Mouse (Mus musculus): ENCODE measurements around the gene Cyb561a3.

Cyb561a3 gene

GRCm38 (mm10) chr19:10591659-10592377, 14.8 kb downstream of the Cyb561a3 start:
- no peak for DNase-seq

DNA sequence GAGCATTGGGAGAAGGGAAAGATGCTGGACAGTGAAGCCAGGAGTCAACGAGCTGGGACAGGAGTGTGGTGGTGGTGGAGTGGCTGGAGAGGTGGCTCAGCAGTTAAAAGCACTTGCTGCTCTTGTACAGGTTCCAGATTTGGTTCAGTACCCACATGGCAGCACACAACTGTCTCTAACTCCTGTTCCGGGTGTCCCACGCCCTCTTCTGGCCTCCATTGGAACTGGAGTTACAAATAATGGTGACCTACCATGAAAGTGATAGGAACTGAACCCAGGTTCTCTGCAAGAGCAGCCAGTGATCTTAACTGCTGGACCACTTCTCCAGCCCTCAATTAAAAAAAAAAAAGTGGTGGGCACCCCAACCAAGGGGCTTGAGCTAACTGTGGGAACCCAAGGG, 21.2 kb downstream of the Cyb561a3 start:
- no peak for DNase-seq

DNA sequence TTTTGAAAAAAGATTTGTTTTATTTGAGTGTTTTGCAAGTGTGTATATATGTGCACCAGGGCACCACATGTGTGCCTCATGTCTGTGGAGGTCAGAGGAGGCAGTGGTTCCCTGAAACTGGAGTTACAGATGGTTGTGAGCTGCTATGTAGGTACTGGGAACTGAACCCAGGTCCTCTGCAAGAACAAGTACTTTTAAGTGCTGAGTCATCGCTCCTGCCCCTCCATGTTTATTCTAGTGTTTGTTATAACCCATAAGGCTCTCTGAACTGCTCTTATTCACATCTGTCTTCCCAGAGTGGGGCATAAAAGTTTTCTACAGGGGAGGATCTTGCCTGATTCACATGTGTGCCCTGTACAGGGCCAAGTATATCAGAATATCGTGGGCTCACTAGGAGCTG, 22.7 kb downstream of the Cyb561a3 start:
- no peak for DNase-seq

DNA sequence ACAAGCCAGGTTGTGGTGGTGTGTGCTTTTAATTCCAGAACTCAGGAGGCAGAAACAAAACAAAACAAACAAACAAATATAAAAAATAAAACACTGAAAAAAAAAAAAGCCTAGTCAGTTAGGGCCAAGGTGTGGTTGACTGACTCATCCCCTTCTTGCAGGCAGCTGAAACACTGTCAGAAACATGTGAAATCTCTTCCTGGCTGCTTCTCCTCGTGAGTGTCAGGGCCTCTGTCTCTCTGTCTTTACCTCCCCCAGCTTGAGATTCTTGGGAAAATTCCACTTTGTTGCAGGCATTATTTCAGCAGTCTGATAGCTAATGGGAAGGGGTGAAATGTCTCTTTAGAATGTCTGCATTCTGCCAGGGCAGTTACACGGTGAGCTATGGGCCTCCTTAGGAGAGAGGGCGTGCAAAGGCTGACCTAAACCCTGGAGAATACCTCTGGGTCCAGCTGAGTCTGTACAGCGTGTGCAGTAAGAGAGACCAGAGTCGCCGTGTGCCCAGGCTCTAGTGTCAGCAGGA, 25.3 kb downstream of the Cyb561a3 start:
- no peak for DNase-seq

DNA sequence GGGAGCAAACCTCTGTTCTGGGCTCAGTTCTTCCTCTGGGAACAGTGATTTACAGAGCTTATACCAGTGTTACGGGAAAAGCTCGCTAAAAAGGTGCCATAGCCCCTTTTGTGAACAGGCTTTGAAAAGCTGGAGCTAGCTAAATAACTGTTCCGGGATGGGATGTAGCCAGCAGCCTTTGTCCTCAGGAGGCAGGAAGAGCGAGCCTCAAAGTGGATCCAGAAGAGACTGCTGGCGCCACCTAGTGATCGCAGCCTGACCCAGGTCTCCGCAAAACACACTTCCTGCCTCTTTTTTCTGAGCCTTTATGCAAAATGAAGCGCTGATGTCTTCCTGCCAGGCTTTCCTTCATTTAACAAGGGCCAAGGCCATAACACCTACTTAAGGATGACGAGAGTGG, 25.8 kb downstream of the Cyb561a3 start:
- peak; percentile 88 for DNase-seq

GRCm38 (mm10) chr19:10603660-10604523, 26.9 kb downstream of the Cyb561a3 start:
- peak; percentile 57 for DNase-seq

GRCm38 (mm10) chr19:10604534-10604933, 27.6 kb downstream of the Cyb561a3 start:
- peak; percentile 24 for DNase-seq

DNA sequence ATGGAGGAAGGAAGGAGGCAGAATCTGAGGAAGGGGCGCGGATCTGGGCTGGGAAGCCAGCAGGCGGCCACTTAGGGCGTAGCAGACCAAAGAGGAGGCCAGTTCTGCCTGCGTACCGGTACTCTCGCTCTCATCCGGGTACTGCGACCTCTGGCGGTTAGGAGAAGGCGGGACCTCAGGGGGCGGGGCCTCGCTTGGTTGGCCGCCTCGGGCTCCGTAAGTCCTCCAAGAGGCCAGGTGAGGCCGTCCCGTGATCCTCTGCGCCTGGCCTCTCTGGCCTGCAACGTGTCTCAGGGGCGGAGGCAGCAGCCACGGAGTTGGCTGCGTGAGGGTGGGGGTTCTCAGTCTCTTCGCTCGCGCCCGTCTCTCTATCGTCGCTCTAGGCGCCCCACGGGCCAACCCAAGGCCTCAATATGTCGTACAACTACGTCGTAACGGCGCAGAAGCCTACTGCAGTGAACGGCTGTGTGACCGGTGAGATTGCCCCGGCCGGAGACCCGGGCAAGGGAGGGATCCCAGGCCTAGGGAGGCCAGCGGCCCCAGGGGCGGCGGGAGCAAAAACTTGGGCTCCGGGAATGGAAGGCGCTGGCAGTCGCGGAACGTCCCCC, 28.4 kb downstream of the Cyb561a3 start, which contains the start of the genes Ddb1 and Tkfc:
Ddb1 (plus strand) TSS at position 35 of the 608 bp plus-strand sequence.
Tkfc (minus strand) TSS at position 362 of the 608 bp plus-strand sequence.
- DNase-seq, result peak; percentile 99

GRCm38 (mm10) chr19:10605901-10606622, 29.1 kb downstream of the Cyb561a3 start:
- no peak for DNase-seq

- DNase-seq, result no peak
Observed at GRCm38 (mm10) chr19:10608573-10609240, 31.7 kb downstream of the Cyb561a3 start.

- peak; percentile 67 for DNase-seq
Observed at GRCm38 (mm10) chr19:10634106-10634871, 57.3 kb downstream of the Cyb561a3 start, which contains the start of gene Vwce. Gene Vwce, plus strand, starts transcription at chr19:10634213.

DNA sequence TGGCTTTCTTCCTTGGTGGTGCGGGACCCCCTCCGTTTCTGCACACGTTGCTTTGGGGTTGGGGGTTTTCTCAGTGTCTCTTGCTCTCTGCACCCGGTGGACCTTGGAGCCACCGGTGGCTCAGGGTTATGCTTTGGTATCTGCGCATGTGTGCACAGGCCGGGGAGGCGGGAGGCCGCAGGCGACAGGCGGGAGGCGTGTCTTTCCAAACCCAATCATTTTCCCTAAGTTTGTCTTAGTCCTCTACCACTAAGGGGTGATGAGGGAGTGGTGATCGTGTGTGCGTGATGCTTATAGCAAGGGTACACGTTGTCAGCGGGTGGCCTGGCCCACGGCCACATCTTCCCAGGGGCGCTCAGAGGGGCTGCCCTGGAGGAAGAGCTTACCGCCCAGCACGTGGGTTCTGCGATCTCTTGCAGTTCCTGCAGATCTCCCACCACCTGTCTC, 57.9 kb downstream of the Cyb561a3 start:
- DNase-seq, result peak; percentile 69

GRCm38 (mm10) chr19:10637840-10638239, 60.9 kb downstream of the Cyb561a3 start:
- no peak for DNase-seq

DNA sequence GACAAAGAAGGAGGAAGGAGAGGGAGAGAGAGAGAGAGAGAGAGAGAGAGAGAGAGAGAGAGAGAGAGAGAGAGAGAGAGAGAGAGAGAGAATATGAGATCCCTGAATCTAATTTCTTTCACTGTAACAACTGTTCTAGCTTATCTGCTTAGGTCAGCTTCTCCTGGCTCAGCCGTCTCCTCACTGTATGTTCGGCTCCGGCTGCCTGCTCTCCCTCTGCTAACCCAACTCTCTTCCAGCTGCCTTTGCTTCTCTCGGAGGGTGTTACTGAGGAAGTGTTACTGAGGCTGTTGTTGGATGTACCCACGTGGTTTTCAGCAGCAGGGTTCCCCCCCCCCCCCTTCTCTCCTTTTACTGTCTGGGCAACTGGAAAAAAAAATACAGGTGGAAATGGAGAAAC, 63.1 kb downstream of the Cyb561a3 start:
- DNase-seq, result no peak

DNA sequence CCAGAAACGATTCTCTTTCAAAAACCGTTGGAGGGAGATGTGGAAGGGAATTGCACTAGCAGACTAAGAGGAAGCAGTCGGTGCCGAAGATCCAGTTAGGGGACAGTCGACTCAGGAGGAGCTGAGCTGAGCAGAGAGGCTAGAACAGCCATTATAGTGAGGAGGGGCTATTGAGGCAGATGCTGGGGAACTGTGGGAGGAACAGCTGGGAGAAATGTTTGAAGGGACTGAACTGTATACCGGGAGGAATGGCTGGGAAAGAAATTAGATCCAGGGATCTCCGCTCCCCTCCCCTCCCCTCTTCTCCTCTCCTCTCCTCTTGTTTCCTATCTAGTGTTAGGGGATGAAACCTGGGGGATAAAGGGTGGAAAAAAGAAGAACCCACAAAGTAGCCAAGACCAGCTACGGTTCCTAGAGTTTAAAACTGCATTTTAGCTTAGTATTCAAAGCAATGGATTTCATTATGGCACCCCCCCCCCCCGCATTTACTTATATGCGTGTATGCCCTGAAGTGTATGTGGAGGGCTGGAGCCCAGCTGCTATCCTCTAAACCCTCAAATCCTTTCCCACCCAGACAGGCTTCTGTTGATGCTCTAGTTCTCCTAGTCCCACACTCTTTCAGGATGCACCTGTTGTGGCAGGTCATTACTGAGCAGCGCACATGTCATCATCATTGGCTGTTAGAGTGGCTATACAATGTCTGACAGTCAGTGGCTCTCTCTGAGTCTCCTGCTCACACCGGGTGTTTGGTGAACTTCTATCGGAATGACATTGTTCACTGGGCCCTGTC, 63.8 kb downstream of the Cyb561a3 start:
- DNase-seq, result no peak

Measured in cerebellum, adult 9-11 months (tissue).